Mouse (Mus musculus): ENCODE measurements around the gene Treml1. TPM values are rescaled to one million over a fixed set of nuclear protein-coding genes. Genes with fewer than 3 reads are reported as not detected.
"Not testable (repeated sequence)": the region's sequence is repeated elsewhere in the genome, so short reads cannot be mapped to it uniquely, and the experiment has no call there.

Treml1 gene
- total and polyA plus RNA-seq, 2 experiments from 2014 or later: 0.21 to 0.66 TPM

- Histone ChIP-seq H3K4me3 (ENCODE audit: low read depth, low read length) (no peak overlapping the region), H3K27me3 (ENCODE audit: insufficient read depth, low read length) (no peaks in the 10 kb centered on the region), H3K9ac (replicated peaks; ENCODE audit: low read length, poor library complexity, severe bottlenecking) (no peak overlapping the region), H3K4me1 (ENCODE audit: insufficient read depth, low read length) (no peaks in the 10 kb centered on the region), H3K27ac (ENCODE audit: low read depth, low read length) (no peak overlapping the region), H3K36me3 (ENCODE audit: insufficient read depth, low read length) (no peaks in the 10 kb centered on the region), H3K4me2 (ENCODE audit: low read depth, low read length, poor library complexity, severe bottlenecking) (no peak overlapping the region), H3K9me3 (ENCODE audit: low read length) (no peaks in the 10 kb centered on the region)
- ATAC-seq (ENCODE audit: low FRiP score) (no peak), DNase-seq (ENCODE audit: low spot score) (no peak)
- 63% methylated on average over 4 of the region's 4 CpGs for WGBS
- no peak for TF ChIP-seq CTCF (IDR thresholded peaks at IDR 0.05)
Observed at GRCm38 (mm10) chr17:48346834-48347233, 12.9 kb upstream of the Treml1 start.

GRCm38 (mm10) chr17:48347287-48347686, 12.4 kb upstream of the Treml1 start:
- ATAC-seq (ENCODE audit: low FRiP score): no peak
- WGBS: 70% methylated on average over 2 of the region's 2 CpGs

GRCm38 (mm10) chr17:48350681-48351193, 9.0 kb upstream of the Treml1 start:
- Histone ChIP-seq H3K27me3 (ENCODE audit: insufficient read depth, low read length) (no peaks in the 10 kb centered on the region), H3K9me3 (ENCODE audit: low read length) (no peaks in the 10 kb centered on the region), H3K4me1 (ENCODE audit: insufficient read depth, low read length) (no peaks in the 10 kb centered on the region), H3K4me2 (ENCODE audit: low read depth, low read length, poor library complexity, severe bottlenecking) (no peak overlapping the region), H3K4me3 (ENCODE audit: low read depth, low read length) (no peak overlapping the region), H3K27ac (ENCODE audit: low read depth, low read length) (no peak overlapping the region), H3K9ac (replicated peaks; ENCODE audit: low read length, poor library complexity, severe bottlenecking) (no peak overlapping the region), H3K36me3 (ENCODE audit: insufficient read depth, low read length) (no peaks in the 10 kb centered on the region)
- TF ChIP-seq CTCF (IDR thresholded peaks at IDR 0.05): no peak
- no peak for ATAC-seq (ENCODE audit: low FRiP score)
- WGBS: 77% methylated on average over 5 of the region's 5 CpGs
- DNase-seq (ENCODE audit: low spot score): no peak

More at GRCm38 (mm10) chr17:48347287-48347686, 12.4 kb upstream of the Treml1 start:
- TF ChIP-seq CTCF (IDR thresholded peaks at IDR 0.05): no peak
- H3K27me3 ChIP-seq (ENCODE audit: insufficient read depth, low read length): no peaks in the 10 kb centered on the region
- H3K27ac ChIP-seq (ENCODE audit: low read depth, low read length): no peak overlapping the region
- H3K9me3 ChIP-seq (ENCODE audit: low read length): no peaks in the 10 kb centered on the region
- no peaks in the 10 kb centered on the region for H3K36me3 ChIP-seq (ENCODE audit: insufficient read depth, low read length)
- no peak overlapping the region for H3K4me2 ChIP-seq (ENCODE audit: low read depth, low read length, poor library complexity, severe bottlenecking)
- no peak for DNase-seq (ENCODE audit: low spot score)
- H3K4me3 ChIP-seq (ENCODE audit: low read depth, low read length): no peak overlapping the region
- H3K4me1 ChIP-seq (ENCODE audit: insufficient read depth, low read length): no peaks in the 10 kb centered on the region
- H3K9ac ChIP-seq (replicated peaks; ENCODE audit: low read length, poor library complexity, severe bottlenecking): no peak overlapping the region

GRCm38 (mm10) chr17:48352976-48353375, 6.7 kb upstream of the Treml1 start:
- ATAC-seq (ENCODE audit: low FRiP score); DNase-seq (ENCODE audit: low spot score): not testable (repeated sequence)
- WGBS: 62% methylated on average over 7 of the region's 7 CpGs

GRCm38 (mm10) chr17:48355822-48356221, 3.9 kb upstream of the Treml1 start:
- Histone ChIP-seq H3K36me3 (ENCODE audit: insufficient read depth, low read length) (no peaks in the 10 kb centered on the region), H3K4me3 (ENCODE audit: low read depth, low read length) (no peak overlapping the region), H3K4me2 (ENCODE audit: low read depth, low read length, poor library complexity, severe bottlenecking) (no peak overlapping the region), H3K27me3 (ENCODE audit: insufficient read depth, low read length) (no peaks in the 10 kb centered on the region), H3K9ac (replicated peaks; ENCODE audit: low read length, poor library complexity, severe bottlenecking) (no peak overlapping the region), H3K9me3 (ENCODE audit: low read length) (no peaks in the 10 kb centered on the region), H3K4me1 (ENCODE audit: insufficient read depth, low read length) (no peaks in the 10 kb centered on the region), H3K27ac (ENCODE audit: low read depth, low read length) (no peak overlapping the region)
- no peak for ATAC-seq (ENCODE audit: low FRiP score)
- DNase-seq (ENCODE audit: low spot score): no peak
- TF ChIP-seq CTCF (IDR thresholded peaks at IDR 0.05): no peak
- WGBS: 85% methylated on average over 3 of the region's 3 CpGs

More at GRCm38 (mm10) chr17:48352976-48353375, 6.7 kb upstream of the Treml1 start:
- H3K4me3 ChIP-seq (ENCODE audit: low read depth, low read length); H3K9ac ChIP-seq (replicated peaks; ENCODE audit: low read length, poor library complexity, severe bottlenecking); H3K4me2 ChIP-seq (ENCODE audit: low read depth, low read length, poor library complexity, severe bottlenecking); H3K27ac ChIP-seq (ENCODE audit: low read depth, low read length); H3K36me3 ChIP-seq (ENCODE audit: insufficient read depth, low read length); H3K4me1 ChIP-seq (ENCODE audit: insufficient read depth, low read length); H3K9me3 ChIP-seq (ENCODE audit: low read length); H3K27me3 ChIP-seq (ENCODE audit: insufficient read depth, low read length): not testable (repeated sequence)

- no peak for ATAC-seq (ENCODE audit: low FRiP score)
- TF ChIP-seq CTCF (IDR thresholded peaks at IDR 0.05): no peak
- no peaks in the 10 kb centered on the region for H3K4me1 ChIP-seq (ENCODE audit: insufficient read depth, low read length)
- no peak overlapping the region for H3K4me3 ChIP-seq (ENCODE audit: low read depth, low read length)
- no peaks in the 10 kb centered on the region for H3K27me3 ChIP-seq (ENCODE audit: insufficient read depth, low read length)
- no peak overlapping the region for H3K4me2 ChIP-seq (ENCODE audit: low read depth, low read length, poor library complexity, severe bottlenecking)
- H3K27ac ChIP-seq (ENCODE audit: low read depth, low read length): no peak overlapping the region
- H3K36me3 ChIP-seq (ENCODE audit: insufficient read depth, low read length): no peaks in the 10 kb centered on the region
- H3K9ac ChIP-seq (replicated peaks; ENCODE audit: low read length, poor library complexity, severe bottlenecking): no peak overlapping the region
- DNase-seq (ENCODE audit: low spot score): no peak
- 60% methylated on average over 2 of the region's 2 CpGs for WGBS
- no peaks in the 10 kb centered on the region for H3K9me3 ChIP-seq (ENCODE audit: low read length)
Observed at GRCm38 (mm10) chr17:48357892-48358291, 1.8 kb upstream of the Treml1 start.

All from midbrain, postnatal 0 days (tissue).